Mouse (Mus musculus): ENCODE measurements around the gene Heatr5b.

Heatr5b gene

GRCm38 (mm10) chr17:78834856-78835835 lies at the start of gene Heatr5b, which contains the start of gene Gpatch11:
Gene Heatr5b (minus strand): TSS chr17:78835364.
Gene Gpatch11 (plus strand): TSS chr17:78835567.
- CTCF ChIA-PET = interaction anchor here in 3 of 4 experiments (0.6 to 1.4 kb wide), 8 partner anchors 25 to 276 kb away, joined by 3 to 7 read pairs (median 3); no protein-coding TSS in a partner anchor
- POLR2A ChIA-PET = interaction anchor here (0.6 to 2.2 kb wide), 58 partner anchors 7 to 912 kb away, joined by 3 to 23 read pairs (median 4); partner anchors contain the start of genes Cebpz (in 4 of the 4), Ndufaf7 (in 4 of the 4), Cebpzos (in 2 of the 4) and Eif2ak2 (in 2 of the 4)

- CTCF ChIA-PET = interaction anchor here in 1 of 4 experiments (0.6 kb wide), 1 partner anchor 145 kb away, joined by 4 read pairs; no protein-coding TSS in a partner anchor
Measured at GRCm38 (mm10) chr17:78883291-78883690, 48.1 kb upstream of the Heatr5b start.

GRCm38 (mm10) chr17:78882401-78883112 lies 47.4 kb upstream of the Heatr5b start, which contains the start of gene Eif2ak2:
Gene Eif2ak2 (minus strand): TSS chr17:78882573.
- CTCF ChIA-PET = no interaction called here
- POLR2A ChIA-PET = interaction anchor here (0.6 to 6.9 kb wide), 22 partner anchors 8 to 253 kb away, joined by 3 to 66 read pairs (median 6); partner anchors contain the start of genes Gpatch11 (in 2 of the 4), Heatr5b (in 2 of the 4), Cebpzos (in 1 of the 4) and Prkd3 (in 1 of the 4)

More at GRCm38 (mm10) chr17:78883291-78883690, 48.1 kb upstream of the Heatr5b start:
- POLR2A ChIA-PET = interaction anchor here in 3 of 4 experiments (0.5 to 6.9 kb wide), 18 partner anchors 8 to 252 kb away, joined by 3 to 66 read pairs (median 6); partner anchors contain the start of genes Gpatch11 (in 2 of the 3), Heatr5b (in 2 of the 3), Cebpz (in 1 of the 3) and Ndufaf7 (in 1 of the 3)

- ChIA-PET POLR2A (interaction anchor here in 3 of 4 experiments (0.7 to 6.9 kb wide), 22 partner anchors 8 to 138 kb away, joined by 3 to 66 read pairs (median 5); partner anchors contain the start of genes Gpatch11 (in 2 of the 3), Heatr5b (in 2 of the 3) and Cebpzos (in 1 of the 3)), CTCF (no interaction called here)
Measured at GRCm38 (mm10) chr17:78881878-78882304, 46.7 kb upstream of the Heatr5b start.

GRCm38 (mm10) chr17:78873886-78874285 lies 38.7 kb upstream of the Heatr5b start:
- CTCF ChIA-PET = no interaction called here

GRCm38 (mm10) chr17:78856243-78856642 lies 21.1 kb upstream of the Heatr5b start:
- ChIA-PET CTCF (no interaction called here), POLR2A (interaction anchor here in 1 of 4 experiments (1.3 kb wide), 1 partner anchor 21 kb away, joined by 3 read pairs; the partner anchor contains the start of genes Gpatch11 and Heatr5b)

More at GRCm38 (mm10) chr17:78873886-78874285, 38.7 kb upstream of the Heatr5b start:
- POLR2A ChIA-PET = interaction anchor here in 3 of 4 experiments (0.7 to 4.0 kb wide), 7 partner anchors 9 to 178 kb away, joined by 3 to 34 read pairs (median 3); partner anchors contain the start of gene Eif2ak2 (in 2 of the 3)

GRCm38 (mm10) chr17:78842271-78842928 lies 7.2 kb upstream of the Heatr5b start:
- POLR2A ChIA-PET = interaction anchor here in 2 of 4 experiments (0.7 to 1.1 kb wide), 3 partner anchors 8 to 34 kb away, joined by 3 read pairs; partner anchors contain the start of genes Gpatch11 (in 1 of the 2) and Heatr5b (in 1 of the 2)
- CTCF ChIA-PET = no interaction called here

- CTCF ChIA-PET = interaction anchor here in 2 of 4 experiments (0.6 to 1.4 kb wide), 3 partner anchors 26 to 227 kb away, joined by 3 to 7 read pairs (median 4); no protein-coding TSS in a partner anchor
- POLR2A ChIA-PET = interaction anchor here in 3 of 4 experiments (0.6 to 2.2 kb wide), 28 partner anchors 9 to 888 kb away, joined by 3 to 23 read pairs (median 5); partner anchors contain the start of genes Cebpz (in 2 of the 3), Eif2ak2 (in 2 of the 3), Ndufaf7 (in 2 of the 3) and Cebpzos (in 1 of the 3)
Measured at GRCm38 (mm10) chr17:78836056-78836455, 892 bp upstream of the Heatr5b start.

- POLR2A ChIA-PET = interaction anchor here in 1 of 4 experiments (1.6 kb wide), 1 partner anchor 11 kb away, joined by 5 read pairs; the partner anchor contains the start of genes Gpatch11 and Heatr5b
Measured at GRCm38 (mm10) chr17:78824346-78824745, 10.8 kb downstream of the Heatr5b start.

GRCm38 (mm10) chr17:78809582-78809981 lies 25.6 kb downstream of the Heatr5b start:
- CTCF ChIA-PET = interaction anchor here in 1 of 4 experiments (1.0 to 1.1 kb wide), 2 partner anchors 15 to 26 kb away, joined by 3 to 4 read pairs; partner anchors contain the start of genes Gpatch11 and Heatr5b

More at GRCm38 (mm10) chr17:78824346-78824745, 10.8 kb downstream of the Heatr5b start:
- CTCF ChIA-PET = interaction anchor here in 2 of 4 experiments (0.6 to 0.7 kb wide), 2 partner anchors 15 to 79 kb away, joined by 3 to 4 read pairs; no protein-coding TSS in a partner anchor

GRCm38 (mm10) chr17:78809019-78809418 lies 26.1 kb downstream of the Heatr5b start:
- CTCF ChIA-PET = interaction anchor here in 2 of 4 experiments (0.7 to 1.1 kb wide), 2 partner anchors 15 to 22 kb away, joined by 3 read pairs; no protein-coding TSS in a partner anchor
- POLR2A ChIA-PET = interaction anchor here in 2 of 4 experiments (0.6 to 0.9 kb wide), 4 partner anchors 10 to 1456 kb away, joined by 3 to 6 read pairs (median 4); no protein-coding TSS in a partner anchor

More at GRCm38 (mm10) chr17:78809582-78809981, 25.6 kb downstream of the Heatr5b start:
- POLR2A ChIA-PET = interaction anchor here in 2 of 4 experiments (0.6 to 1.0 kb wide), 2 partner anchors 52 to 1455 kb away, joined by 3 to 4 read pairs; no protein-coding TSS in a partner anchor

- CTCF ChIA-PET = no interaction called here
- POLR2A ChIA-PET = no interaction called here
Measured at GRCm38 (mm10) chr17:78797222-78797621, 37.9 kb downstream of the Heatr5b start.

- POLR2A ChIA-PET = no interaction called here
- CTCF ChIA-PET = no interaction called here
Measured at GRCm38 (mm10) chr17:78794390-78794789, 40.8 kb downstream of the Heatr5b start.

- ChIA-PET POLR2A (interaction anchor here in 1 of 4 experiments (1.4 kb wide), 1 partner anchor 43 kb away, joined by 3 read pairs; the partner anchor contains the start of genes Gpatch11 and Heatr5b), CTCF (no interaction called here)
Measured at GRCm38 (mm10) chr17:78792122-78792521, 43.0 kb downstream of the Heatr5b start.

GRCm38 (mm10) chr17:78791690-78792070 lies 43.5 kb downstream of the Heatr5b start:
- CTCF ChIA-PET = no interaction called here
- POLR2A ChIA-PET = interaction anchor here in 1 of 4 experiments (1.4 kb wide), 1 partner anchor 43 kb away, joined by 3 read pairs; the partner anchor contains the start of genes Gpatch11 and Heatr5b

- POLR2A ChIA-PET = no interaction called here
- CTCF ChIA-PET = no interaction called here
Measured at GRCm38 (mm10) chr17:78791068-78791689, 44.0 kb downstream of the Heatr5b start.

Measured in embryonic stem cell, embryonic (primary cell).